Mouse (Mus musculus) lung, postnatal 36 days (tissue): ENCODE measurements around the gene Mus81.

Source experiments
- DNase-seq: peaks from one replicate; pipeline ENCODE4 v3.0.0; 2022; ENCODE audit warnings: mixed read lengths

Gene Mus81

DNA sequence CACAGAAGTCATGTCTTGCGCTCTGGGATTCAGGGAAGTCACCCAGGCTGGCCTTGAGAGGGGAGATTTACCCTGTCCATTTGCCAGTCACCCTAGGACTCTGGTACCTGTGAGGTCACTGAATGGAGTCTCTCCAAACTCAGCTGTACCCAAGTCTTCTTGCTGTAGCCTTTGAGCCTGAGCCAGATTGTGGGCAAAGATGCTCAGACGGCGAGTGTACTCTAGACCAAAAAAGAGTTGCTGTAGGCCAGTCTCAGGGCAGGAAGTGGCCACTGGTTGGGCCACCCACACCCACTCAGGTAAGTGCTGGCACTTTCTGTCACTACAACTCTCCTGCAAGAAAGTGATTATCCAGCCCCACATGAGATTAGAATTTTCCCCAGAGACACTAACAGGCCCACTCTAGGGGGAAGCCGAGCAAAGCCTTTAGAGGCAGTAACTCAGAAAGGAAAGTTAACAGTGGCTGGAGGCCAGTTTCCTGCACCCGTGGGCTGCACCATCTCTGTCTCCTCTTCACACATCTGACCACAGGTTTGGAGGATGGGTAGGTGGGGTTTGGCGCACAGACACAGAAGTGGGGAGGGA lies 21.2 kb downstream of the Mus81 start:
- no peak for DNase-seq

DNA sequence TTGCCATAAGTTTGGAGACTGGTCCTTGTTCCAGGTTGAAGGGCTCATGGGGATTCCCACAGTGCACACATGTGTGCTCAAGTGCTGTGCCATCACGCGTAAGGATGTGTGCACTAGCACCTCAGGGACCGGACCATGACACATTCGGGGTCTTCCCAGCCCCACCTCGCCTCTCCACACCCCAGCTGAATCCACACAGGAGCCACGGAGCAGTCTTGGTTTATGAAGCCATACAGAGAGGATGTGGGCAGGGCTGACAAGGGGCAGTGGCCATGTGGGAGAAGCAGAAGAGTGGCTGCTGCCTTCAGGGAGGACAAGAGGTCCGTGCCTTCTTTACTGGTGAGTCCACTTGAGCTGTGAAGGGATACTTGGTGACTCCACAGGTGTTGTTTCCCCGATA lies 23.2 kb downstream of the Mus81 start:
- DNase-seq, result no peak

DNA sequence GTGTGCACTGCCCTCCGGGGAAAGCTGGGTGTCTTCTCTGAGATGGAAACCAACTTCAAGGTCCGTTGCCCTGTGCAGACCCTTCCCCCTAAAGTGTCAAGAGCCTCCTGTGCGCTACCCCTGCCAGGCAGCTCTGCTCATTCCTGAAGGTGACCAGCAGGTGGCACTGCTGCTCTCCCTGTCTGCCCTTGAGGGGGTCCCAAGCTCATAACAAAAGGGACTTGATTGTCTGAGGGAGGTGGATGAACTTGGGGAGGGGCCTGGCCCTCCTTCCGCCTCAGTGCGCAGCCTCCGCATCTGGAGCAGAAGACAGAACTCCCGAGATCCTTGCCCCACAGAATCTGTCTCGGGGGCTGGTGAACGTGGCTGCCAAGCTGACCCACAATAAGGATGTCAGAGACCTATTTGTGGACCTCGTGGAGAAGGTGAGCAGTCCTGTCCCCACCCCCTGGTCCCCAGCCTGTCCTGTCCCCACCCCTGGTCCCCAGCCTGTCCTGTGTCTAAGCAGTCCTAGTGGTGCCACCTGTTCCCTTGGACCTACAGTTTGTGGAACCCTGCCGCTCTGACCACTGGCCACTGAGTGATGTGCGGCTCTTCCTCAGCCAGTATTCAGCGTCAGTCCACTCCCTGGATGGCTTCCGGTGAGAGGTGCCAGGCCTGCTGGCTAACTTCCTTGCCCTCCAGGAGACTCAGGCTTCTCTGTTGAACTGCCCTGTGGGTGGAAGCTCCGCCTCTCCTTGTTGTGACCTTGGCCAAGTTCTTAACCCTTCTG lies 24.2 kb downstream of the Mus81 start:
- DNase-seq, result peak; percentile 74

DNA sequence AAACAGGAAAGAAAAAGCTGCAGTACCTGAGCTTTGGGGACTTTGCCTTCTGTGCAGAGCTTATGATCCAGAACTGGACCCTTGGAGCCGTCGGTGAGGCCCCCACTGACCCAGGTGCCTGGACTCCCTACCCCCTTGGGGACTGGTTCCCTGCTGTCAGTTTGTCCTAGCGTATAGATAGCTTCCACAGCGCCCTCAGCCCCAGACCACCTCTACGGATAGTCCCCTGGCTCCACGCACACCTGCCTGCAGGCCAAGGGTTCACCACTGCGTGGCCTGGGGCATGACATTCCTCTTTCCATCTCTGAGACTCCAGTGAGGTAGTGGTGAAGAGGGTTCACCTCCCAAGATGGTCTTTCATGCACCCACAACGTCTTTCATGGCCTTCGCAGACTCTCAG lies 25.0 kb downstream of the Mus81 start:
- DNase-seq, result no peak

DNA sequence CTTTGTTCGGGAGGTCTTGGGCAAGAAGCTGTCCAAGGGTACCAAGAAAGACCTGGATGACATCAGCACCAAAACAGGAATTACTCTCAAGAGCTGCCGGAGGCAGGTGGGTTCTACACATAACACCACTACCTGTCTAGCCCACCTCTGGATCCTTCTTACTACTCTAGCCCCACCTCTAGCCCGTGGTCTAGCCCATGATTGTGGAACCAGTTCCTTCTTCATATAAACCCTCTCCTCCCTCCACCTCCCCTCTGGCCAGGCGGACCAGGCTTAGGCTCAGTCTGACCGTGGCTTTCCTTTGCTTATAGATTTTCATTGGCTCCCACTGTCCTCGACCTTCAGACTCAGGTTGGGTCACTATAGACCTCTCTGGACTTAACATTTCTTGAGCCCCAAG lies 26.8 kb downstream of the Mus81 start:
- DNase-seq, result no peak

DNA sequence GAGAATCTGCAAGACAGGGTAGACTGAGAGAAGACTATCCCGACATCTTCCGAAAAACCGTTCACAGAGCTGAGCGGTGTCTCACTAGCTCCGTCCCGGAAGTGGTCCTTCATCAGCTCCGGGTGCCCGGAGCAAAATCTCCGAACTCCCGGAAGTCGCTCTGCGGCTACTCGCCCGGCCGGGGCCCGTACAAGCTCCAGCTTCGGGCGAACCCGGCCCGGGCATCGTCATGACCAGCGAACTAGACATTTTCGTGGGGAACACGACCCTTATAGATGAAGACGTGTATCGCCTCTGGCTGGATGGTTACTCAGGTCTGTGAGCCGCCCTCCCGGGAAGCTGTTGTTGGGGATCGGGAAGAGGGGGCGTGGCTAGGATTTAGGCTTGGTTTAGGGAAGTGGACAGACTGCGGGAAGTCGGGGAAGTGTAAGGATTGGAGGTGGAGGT lies 27.7 kb downstream of the Mus81 start, which contains the start of gene Fibp:
Fibp (plus strand) TSS at position 151 of the 447 bp plus-strand sequence.
- peak; percentile 92 for DNase-seq

DNA sequence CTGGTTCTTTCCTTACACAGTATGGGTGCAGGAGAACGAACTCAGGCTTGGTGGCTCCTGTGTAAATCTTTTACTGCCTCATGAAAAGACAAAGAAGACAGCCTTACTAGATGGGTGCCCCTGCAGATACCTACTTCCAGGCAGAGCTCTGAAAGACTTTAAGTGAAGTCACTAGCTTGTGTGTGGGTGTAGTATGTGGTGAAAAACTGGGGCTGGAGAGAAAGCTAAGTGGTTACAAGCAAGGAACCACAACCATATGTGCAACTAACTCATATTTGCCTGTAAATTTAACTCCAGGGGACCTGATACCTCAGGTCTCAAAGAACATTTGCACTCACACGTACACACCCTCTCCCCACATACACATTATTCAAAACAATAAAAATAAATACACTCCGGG lies 28.3 kb downstream of the Mus81 start:
- no peak for DNase-seq

DNA sequence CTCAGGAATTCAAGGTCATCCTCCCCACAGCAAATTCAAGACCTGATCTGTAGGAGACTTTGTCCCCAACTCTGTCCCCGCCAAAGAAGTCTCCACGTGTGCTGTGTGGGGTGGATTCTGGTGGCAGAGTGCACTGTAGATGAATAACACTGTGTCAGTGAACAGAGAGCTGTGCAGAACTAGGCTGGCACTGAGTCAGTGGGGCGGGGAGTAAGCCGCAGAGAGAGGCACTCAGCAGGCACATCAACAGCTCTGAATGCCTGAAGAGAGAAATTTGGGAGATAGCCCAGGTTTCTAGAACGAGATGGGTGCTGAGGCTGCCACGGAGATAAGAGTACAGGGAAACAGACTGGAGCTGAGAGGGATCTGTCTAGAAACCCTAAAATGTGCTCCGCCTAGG lies 29.2 kb downstream of the Mus81 start:
- no peak for DNase-seq

DNA sequence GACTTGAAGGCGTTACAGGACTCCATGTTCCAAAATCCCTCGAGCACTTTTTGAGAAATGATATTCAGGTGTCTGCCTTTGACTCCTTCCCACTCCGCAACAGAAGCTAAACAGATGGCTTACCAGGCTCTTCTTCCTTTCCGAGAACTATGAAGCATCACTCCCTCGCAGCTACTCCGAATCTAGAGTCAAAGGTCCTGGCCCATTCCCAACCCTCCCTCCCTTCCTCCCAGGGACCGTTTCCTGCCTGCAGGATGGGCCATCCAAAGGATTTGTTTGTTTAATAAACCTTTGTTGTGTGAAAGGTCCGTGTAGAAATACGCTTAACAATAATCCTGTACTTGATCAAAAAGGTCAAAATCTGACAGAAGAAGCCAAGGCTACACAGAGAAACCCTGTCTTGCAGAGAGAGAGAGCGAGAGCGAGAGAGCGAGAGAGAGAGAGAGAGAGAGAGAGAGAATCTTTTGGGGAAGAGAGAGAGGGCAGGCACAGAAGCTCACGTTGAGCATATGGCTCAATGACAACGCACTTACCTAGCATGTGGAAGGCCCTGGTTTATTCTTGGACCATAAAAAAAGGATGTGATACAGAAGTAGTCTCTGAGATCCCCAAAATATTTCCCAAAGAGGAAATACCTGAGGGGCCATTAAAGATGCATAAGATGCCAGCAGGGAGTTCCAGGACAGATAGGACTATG lies 30.3 kb downstream of the Mus81 start, which contains the start of gene Ccdc85b:
Ccdc85b (minus strand) TSS at position 149 of the 697 bp plus-strand sequence.
- DNase-seq, result no peak

DNA sequence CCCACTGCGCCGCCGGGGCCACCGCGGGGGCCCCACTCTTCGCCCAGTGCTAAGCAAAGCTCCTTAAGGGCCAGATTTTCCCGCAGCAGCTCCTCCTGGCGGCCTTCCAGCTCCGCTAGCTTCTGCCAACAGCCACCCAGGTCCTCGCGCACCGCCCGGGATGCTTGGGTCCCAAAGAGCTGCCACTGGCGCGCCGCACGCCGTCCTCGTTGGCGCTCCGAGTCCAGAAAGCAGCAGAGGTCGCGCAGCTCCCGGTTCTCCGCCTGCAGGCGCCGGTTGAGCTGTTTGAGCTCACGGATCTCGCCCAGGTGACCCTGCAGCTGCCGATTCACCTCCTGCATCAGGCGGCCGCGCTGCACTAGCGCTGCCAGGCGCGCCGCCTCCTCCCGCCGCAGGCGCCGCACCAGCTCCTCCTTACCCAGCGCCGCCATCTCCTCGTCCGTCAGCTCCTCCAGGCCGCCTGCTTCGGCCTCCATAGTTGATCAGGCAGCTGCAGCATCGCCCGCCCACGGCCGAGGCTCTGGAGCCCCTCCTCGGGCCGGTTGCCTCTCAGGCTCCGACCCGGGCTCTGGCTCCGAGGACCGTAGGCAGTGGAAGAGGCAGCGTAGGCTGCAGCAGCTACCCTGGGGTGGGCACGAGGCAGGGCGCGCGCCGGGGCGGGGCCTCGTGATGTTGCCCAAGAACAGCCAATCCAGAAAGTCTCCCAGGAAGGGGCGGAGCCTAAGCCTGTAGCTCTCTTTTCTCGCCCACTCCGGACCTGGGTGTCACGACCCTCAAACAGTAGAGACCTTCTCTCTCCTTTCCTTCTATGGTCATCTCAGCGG lies 31.1 kb downstream of the Mus81 start:
- peak; percentile 98 for DNase-seq

DNA sequence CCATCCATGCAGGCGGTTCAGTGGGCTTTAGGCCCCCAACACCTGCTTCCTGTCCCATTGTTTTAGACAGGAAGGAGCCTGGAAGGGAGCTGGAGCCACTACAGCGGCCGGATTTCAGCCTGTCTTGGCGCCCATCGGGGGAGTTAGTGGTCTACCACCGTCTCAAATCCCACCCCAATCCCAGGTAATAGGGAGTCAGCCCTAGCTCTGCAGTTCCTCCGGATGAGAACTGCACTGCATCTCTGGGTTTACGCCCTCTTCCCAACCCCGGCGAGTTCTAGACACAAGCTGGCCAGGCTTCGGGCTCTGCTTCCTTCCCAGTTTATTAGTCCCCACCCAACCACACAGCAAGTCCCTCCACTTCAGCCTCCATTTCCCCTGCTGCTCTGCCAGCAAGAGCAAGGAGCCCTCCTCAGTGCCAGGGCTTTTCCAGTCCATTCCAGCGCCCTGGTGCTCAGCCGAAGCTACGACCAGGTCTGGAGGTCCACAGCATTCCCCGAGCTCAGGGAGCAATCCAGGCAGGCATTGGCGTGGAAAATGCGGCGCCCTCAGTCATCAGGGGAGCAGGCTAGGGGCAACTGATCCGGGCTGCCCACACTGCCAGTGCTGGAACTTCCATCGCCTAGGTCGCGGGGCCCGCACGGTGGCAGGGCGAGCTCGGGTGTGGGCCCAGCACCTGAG lies 31.8 kb downstream of the Mus81 start:
- DNase-seq, result peak; percentile 65

DNA sequence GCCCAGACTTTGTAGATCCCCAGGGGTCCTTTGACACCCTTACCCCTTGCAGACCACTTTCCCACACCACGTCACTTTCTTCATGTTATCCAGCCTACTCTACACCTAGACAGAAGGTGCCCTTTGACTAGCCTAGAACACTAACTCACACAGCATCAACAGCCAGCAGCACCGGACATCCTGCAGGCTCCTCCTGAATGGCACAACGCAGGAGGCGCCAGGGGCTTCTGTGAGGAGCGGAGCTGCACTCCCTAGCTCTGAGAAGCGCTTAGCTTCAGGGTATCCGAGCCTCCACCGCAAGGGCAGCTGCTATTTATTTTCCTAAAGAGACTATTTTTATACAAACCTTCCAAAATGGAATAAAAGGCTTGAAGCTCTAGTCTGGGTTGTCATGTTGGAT lies 32.6 kb downstream of the Mus81 start:
- DNase-seq, result no peak

DNA sequence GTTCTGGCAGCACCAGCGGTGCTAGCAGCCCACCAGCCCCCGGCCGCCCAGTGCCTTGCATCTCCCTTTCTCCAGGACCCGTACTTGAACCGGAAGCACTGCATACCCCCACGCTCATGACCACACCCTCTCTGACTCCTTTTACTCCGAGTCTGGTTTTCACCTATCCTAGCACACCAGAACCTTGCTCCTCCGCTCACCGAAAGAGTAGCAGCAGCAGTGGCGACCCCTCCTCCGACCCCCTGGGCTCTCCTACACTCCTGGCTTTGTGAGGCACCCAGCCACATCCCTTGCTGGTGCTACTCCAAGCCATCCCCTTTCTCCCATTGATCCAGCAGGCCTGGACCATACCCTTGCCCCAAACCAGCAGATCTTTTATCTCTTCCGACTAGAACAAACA lies 33.2 kb downstream of the Mus81 start:
- DNase-seq, result no peak

DNA sequence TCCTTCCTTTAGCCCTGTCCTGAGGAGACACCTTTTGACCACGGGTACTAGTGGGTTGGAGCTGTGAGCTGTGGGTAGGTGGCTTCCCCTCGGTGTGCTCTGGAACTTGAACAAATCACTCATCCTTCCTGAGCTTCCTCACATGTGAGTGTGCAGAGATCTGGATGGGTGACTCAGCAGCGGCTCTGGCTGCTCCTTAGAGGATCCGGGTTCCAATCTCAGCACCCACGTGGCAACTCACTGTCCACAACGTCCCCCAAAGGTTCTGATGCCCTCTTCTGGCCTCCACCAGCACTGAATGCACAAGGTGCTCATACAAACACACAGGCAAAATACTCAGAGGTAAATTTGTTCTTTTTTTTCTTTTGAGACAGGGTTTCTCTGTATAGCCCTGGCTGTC lies 36.4 kb downstream of the Mus81 start:
- DNase-seq, result no peak

DNA sequence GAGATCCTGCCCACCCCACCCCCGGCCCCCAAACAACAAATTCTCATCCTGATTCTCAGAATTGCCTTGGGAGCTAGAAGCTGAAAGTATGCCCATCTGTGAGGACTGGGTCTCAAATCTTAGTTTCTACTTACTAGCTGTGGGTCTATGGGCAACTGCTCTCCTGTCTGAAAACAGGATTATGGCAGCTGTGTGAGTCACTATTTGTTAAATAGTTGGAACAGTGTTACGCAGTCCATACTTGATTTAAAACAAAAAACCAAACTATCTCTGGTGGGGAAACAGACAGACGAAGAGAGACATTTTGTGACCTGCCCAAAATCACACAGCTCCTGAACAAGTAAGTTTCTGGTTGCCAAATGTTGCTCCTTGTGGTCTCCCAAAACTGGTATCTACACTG lies 38.5 kb downstream of the Mus81 start:
- DNase-seq, result no peak

DNA sequence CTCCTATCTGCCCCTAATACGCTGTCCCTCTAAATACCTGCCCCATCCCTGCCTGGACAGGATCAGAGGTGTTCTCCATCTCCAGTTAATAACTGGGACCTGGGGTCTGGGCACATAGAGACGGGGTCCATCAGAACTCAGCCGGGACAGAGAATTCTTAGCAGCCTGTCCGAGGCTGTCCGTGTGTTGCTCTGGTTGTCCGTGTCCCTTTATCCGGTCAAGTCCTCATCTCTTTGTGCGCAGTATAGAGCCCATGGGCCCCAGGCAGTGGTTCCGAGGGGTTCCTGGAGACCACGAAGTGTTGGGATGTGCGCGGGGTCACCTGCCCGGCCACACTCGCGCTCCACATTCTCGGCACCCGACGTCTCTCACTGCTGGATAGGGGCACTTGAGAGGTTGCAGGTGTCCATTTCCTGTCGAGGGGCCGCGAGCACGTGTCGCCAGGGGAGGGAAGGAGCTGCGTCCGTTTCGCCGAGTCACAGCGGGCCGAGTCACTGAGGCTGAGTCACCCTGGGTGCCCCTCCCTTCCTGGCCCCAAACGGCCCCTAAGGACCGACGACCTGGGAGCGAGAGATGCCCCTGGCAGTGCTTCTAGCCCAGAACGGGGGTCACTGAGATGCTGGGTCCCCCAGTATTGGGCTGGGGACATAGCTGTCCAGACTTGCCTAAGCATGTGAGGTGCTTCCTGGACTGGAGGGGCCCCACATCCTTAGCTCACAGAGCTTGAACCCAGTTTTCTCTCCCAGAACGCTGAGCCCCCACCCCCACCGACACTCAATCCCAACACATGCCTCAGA lies 39.6 kb downstream of the Mus81 start:
- DNase-seq, result no peak

DNA sequence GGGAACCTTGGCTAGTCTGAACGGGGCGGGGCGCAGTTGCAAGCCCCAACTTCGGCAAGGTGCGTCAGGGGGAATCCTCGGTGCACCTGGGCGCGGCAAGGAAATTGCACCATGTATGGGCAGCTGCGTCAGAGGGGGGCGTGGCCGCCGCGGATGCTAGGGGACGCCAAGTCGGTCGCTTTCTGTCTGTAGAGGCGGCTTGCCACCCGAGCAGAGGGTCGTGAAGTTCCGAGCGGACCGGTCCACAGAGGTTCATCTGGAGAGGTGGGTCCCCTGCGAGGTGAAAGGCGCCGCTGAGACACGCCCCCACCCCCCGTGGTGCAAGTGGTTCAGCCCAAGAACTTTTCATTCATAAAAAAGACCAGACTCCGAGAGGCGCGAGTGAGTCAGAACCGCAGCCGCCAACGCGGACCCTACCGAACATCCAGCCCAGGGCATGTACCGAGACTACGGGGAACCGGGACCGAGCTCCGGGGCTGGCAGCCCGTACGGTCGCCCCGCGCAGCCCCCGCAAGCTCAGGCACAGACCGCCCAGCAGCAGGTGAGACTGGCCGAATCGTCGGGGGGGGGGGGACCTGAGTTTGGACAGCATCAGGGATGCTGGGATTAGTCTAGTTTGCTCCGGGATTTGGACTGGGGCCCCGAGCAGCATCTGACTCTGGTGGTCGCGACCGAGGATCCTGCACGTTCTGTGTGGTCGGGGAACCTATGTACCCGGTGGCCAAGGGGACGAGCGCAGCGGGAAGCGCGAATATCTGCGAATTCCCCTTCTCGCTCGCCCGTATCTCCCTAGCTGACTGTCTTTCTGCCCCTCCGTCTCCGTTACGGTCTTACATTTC lies 40.5 kb downstream of the Mus81 start, which contains the start of gene Fosl1:
Fosl1 (plus strand) TSS at position 33 of the 839 bp plus-strand sequence.
- DNase-seq, result peak; percentile 82

DNA sequence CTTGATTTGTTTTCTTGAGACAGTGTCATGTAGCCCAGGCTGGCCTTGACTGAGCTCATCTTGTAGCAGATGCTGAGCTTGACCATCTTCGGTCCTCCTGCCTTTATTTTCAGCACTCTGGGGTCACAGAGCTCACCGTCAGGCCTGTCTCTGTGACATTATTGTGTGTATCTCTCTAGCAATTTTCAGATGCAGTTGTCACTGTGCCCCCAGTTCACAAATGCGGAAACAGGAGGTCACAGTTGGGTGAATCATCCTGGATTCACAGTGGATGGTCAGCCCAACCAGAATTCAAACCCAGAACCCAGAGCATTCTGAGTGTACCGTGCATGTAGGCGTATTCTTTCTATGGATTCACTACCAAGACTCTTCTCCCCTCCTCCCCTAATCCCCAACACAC lies 42.5 kb downstream of the Mus81 start:
- no peak for DNase-seq

DNA sequence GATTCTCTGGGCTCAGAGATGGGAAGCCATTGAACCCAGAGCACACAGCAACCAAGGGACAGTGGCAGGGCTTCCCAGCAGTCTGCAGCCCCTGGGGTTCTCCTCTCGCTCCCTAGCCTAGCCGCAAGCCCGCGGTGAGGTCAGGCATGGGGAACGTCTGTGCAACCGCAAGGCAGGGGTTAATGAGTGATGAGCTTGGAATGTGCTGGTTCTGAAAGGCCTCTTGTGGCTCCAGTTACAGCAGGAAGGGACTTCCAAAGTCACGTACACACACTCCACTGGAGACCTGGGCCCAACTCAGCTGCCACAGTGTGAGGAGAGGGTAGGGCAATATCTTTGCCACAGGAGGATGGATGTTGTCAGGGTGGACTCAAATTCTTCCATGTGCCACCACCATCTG lies 43.2 kb downstream of the Mus81 start:
- no peak for DNase-seq

DNA sequence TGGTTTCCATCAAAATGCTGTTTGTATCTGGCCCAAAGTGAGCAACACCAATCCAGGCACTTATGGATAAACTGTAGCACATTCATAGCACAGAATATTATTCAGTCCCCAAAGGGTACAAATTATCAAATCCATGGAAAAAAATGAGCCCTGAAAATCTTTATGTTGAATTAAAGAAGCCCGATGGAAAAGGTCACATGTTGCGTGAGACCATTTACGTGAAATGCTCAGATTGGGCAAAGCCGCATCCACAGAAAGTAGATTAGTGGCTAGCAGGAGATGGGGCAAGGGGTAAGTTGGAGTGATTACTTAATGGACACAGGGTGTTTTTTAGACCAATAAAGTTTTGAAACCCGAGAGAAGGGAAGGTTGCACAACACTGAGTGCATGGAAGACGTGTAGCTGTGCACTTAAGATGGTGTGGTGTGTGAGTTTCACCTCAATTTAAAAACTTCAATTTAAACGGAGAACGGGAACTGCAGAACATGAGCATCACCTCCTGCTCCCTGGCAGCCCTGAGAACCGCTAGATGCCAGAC lies 43.8 kb downstream of the Mus81 start:
- peak; percentile 39 for DNase-seq
